Mouse (Mus musculus): ENCODE data around the gene Gpr108. TPM values are rescaled to one million over a fixed set of nuclear protein-coding genes. Genes with fewer than 3 reads are reported as not detected.
A peak's percentile ranks its signal among the peaks of the same experiment; 100 is the strongest.

The Gpr108 gene
- polyA plus RNA-seq, 1 experiment from 2014 or later, result 22.8 TPM

DNA sequence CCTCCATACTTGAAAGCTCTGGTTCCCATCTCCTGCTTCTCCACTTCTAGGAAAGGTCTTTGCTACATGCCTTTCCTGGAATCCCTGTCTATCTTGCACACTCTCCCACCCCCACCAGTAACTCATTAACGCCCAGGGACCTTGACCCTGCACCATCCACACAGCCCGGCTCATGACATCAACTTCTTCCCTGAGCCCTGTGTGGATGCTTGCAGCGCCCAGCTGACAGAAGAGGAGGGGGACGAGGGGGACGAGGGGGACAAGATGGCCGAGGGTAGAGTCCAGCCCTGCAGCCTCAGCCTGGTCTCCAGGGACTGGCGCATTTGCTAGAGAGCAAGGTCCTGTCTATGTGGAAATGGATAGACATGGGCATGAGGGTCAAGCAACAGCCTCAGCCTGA, 15.2 kb downstream of the Gpr108 start:
- no peak for DNase-seq (ENCODE audit: extremely low spot score, low spot score)
- no peaks in the 10 kb centered on the region for H3K27me3 ChIP-seq (ENCODE audit: poor library complexity, severe bottlenecking)
- no peaks in the 10 kb centered on the region for H3K4me1 ChIP-seq
- H3K4me3 ChIP-seq, result no peak overlapping the region
- no peak overlapping the region for H3K27ac ChIP-seq
- H3K36me3 ChIP-seq (replicated peaks), result peaks cover 39% of the 10 kb centered on the region
- WGBS, result 56% methylated on average over 7 of the region's 7 CpGs
- H3K9me3 ChIP-seq, result no peaks in the 10 kb centered on the region

DNA sequence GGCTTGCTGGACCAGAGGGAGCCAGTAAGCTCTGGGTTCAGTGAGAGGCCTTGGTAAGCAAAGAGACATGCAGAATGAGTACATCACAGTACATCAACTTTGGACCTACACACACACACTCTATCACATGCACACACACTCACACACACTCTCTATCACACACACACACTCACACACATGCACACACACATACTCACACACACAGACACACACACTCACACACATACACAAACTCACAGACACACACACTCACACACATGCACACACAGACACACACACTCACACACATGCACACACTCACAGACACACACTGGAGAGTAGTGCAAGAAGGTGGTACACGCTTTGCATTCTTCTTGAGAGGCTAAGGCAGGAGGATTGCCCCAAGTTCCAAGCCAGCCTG, 16.0 kb downstream of the Gpr108 start:
- no peaks in the 10 kb centered on the region for H3K27me3 ChIP-seq (ENCODE audit: poor library complexity, severe bottlenecking)
- H3K4me1 ChIP-seq, result no peaks in the 10 kb centered on the region
- H3K9me3 ChIP-seq, result no peaks in the 10 kb centered on the region
- H3K36me3 ChIP-seq (replicated peaks), result peaks cover 31% of the 10 kb centered on the region
- 86% methylated on average over 1 of the region's 1 CpGs for WGBS
- no peak overlapping the region for H3K4me3 ChIP-seq
- no peak overlapping the region for H3K27ac ChIP-seq
- DNase-seq (ENCODE audit: extremely low spot score, low spot score), result no peak

DNA sequence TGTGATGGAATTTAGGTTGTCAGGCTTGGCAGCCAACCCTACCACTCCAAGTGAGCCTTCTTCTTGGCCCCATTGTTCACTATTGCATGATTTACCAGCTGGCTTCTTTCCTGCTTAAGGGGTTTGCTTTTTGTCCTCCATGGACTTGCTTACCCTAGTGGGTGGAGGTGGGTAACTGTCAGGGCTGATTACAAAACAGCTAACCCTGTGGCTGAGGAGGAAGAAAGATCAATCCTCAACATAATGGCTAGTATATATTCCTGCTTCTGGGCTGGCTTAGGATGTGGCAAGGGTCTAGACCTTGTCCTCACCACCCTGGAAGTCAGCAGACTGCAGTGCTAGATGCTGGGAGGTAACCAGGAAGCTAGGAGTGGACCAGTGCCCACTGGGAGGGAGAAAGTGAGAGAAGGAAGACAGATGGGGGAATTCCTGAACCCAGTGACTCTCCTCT, 16.9 kb downstream of the Gpr108 start:
- Histone ChIP-seq H3K4me3 (no peak overlapping the region), H3K36me3 (replicated peaks) (peaks cover 23% of the 10 kb centered on the region), H3K27me3 (ENCODE audit: poor library complexity, severe bottlenecking) (no peaks in the 10 kb centered on the region), H3K9me3 (no peaks in the 10 kb centered on the region), H3K27ac (no peak overlapping the region), H3K4me1 (no peaks in the 10 kb centered on the region)
- DNase-seq (ENCODE audit: extremely low spot score, low spot score), result no peak

DNA sequence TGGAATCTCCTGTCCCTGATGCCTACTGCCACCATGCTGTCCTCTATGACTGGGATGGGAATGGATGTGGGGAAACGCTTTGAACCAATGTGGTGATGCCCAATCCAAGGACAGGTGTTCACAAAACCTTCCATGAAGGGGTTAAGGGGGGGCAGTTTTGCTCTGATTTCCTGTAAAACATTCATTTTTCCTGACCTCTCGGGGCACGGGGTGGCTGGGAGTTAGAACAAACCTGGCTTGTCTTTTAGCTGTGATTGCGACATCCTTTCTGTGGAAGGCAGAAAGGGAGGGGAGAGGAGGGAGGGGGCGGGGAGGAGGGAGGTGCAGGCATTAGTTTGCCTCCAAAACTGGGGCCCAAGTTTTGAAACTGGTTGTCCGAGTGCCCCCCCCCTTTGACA, 17.5 kb downstream of the Gpr108 start:
- Histone ChIP-seq H3K27ac (no peak overlapping the region), H3K36me3 (replicated peaks) (peaks cover 16% of the 10 kb centered on the region), H3K27me3 (ENCODE audit: poor library complexity, severe bottlenecking) (no peaks in the 10 kb centered on the region), H3K4me3 (no peak overlapping the region), H3K4me1 (no peaks in the 10 kb centered on the region), H3K9me3 (no peaks in the 10 kb centered on the region)
- WGBS, result 83% methylated on average over 6 of the region's 6 CpGs
- no peak for DNase-seq (ENCODE audit: extremely low spot score, low spot score)

DNA sequence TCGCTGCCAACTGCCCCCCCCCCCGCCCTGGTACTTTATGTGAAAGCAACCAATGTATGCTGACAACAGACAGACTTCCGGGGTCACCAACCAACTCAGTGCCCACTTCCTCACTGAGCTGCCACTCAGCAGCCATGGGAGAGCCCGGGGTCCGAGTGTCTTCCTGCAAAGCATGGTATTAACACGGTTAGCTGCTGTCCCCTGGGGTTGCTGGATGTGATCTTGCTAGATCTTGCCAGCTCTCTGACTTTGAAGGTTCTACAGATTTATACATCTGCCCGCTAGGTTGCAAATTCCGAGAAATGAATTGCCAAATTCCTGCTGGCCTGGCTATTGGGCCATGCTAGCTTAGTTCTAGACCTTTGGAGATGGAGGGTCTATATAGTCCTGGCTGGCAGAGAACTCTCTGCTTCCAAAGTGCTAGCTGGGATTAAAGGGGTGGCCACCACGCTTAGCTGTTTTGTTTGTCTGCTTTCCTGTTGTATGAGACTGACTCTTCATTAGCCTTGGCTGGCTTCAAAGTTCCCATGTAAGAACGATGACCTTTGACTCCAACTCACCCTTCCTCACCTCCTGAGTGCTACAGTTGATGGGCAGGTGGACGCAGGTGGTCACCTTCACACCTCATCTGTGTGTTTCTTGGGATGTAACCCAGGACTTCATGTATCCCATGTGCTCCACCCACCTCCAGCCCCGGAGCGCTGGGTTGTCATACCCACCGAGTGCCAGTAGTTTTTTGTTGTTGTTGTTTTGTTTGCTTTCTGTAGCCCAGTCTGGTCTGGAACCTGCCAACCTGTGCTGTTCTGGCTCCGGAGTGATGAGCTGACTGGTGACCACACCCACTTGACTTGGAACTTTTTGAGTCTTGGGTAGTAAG, 18.2 kb downstream of the Gpr108 start:
- Histone ChIP-seq H3K4me3 (no peak overlapping the region), H3K9me3 (no peaks in the 10 kb centered on the region), H3K27me3 (ENCODE audit: poor library complexity, severe bottlenecking) (no peaks in the 10 kb centered on the region), H3K4me1 (no peaks in the 10 kb centered on the region), H3K36me3 (replicated peaks) (peaks cover 10% of the 10 kb centered on the region), H3K27ac (no peak overlapping the region)
- DNase-seq (ENCODE audit: extremely low spot score, low spot score), result no peak
- 81% methylated on average over 15 of the region's 15 CpGs for WGBS

DNA sequence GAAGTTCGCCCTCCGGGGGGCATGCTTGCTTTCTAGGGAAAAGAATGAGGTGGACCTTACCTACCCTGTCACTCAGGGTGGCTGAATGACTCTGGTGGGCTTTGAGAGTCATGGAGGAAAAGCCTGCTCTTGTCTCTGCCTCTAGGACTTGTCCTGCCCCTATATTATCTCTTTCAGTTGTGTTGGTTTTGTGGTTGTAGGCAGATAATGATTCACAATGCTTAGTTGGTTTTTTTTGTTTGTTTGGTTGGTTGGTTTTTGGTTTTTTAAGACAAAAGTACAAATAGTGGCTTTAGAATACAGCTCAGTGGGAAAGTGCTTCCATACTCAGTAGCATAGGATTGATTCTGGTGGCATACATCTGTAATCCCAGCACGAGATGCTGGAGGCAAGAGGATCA, 19.4 kb downstream of the Gpr108 start:
- Histone ChIP-seq H3K27me3 (ENCODE audit: poor library complexity, severe bottlenecking) (no peaks in the 10 kb centered on the region), H3K9me3 (no peaks in the 10 kb centered on the region), H3K27ac (no peak overlapping the region), H3K4me1 (no peaks in the 10 kb centered on the region), H3K36me3 (replicated peaks) (no peaks in the 10 kb centered on the region), H3K4me3 (no peak overlapping the region)
- no peak for DNase-seq (ENCODE audit: extremely low spot score, low spot score)
- WGBS, result 87% methylated on average over 3 of the region's 3 CpGs

DNA sequence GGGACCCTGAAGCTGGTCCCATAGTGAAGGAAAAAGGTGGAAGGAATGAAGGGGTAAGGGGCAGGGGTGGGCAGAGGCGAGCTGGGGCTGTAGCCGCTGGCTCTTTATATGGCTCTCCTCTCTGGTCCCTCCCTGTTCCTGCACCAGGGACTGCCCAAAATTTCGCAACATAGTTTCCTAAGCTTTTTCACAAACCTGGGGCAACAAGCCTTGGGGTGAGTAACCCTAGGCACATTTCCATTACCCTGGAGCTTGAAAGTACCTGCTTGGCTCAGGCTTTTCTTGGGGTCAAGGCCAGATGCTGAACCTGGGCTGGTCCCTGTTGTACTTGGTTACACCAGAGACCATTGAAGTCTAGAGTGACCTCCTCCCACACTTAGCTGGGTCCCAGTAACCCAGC, 20.2 kb downstream of the Gpr108 start, which contains the start of gene C3:
C3 (minus strand) TSS at position 123 of the 400 bp plus-strand sequence.
- no peaks in the 10 kb centered on the region for H3K4me1 ChIP-seq
- no peaks in the 10 kb centered on the region for H3K36me3 ChIP-seq (replicated peaks)
- no peaks in the 10 kb centered on the region for H3K9me3 ChIP-seq
- 85% methylated on average over 3 of the region's 3 CpGs for WGBS
- no peaks in the 10 kb centered on the region for H3K27me3 ChIP-seq (ENCODE audit: poor library complexity, severe bottlenecking)
- DNase-seq (ENCODE audit: extremely low spot score, low spot score), result no peak
- H3K27ac ChIP-seq, result no peak within 1 kb of the TSS
- H3K4me3 ChIP-seq, result no peak within 1 kb of the TSS

DNA sequence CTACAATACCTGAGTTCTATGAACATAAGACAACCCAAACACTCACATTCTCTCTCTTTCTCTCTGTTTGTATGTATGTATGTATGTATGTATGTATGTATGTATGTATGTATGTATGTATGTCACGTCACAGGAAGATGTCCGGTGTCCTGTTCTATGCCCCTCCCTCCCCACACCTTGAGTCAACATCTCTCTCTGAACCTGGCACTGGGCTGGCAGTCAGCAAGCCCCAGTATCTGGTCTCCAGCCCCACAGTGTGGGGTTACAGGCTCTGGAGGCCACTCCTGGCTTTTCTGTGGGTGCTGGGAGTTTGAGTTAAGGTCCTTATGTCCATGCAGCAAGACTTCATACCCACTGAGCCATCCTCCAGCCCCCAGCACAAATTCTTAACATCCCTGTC, 20.8 kb downstream of the Gpr108 start:
- WGBS, result 96% methylated on average over 2 of the region's 2 CpGs
- H3K27ac ChIP-seq, result no peak overlapping the region
- DNase-seq (ENCODE audit: extremely low spot score, low spot score), result no peak
- no peaks in the 10 kb centered on the region for H3K9me3 ChIP-seq
- H3K27me3 ChIP-seq (ENCODE audit: poor library complexity, severe bottlenecking), result no peaks in the 10 kb centered on the region
- H3K4me3 ChIP-seq, result no peak overlapping the region
- no peaks in the 10 kb centered on the region for H3K36me3 ChIP-seq (replicated peaks)
- no peaks in the 10 kb centered on the region for H3K4me1 ChIP-seq

DNA sequence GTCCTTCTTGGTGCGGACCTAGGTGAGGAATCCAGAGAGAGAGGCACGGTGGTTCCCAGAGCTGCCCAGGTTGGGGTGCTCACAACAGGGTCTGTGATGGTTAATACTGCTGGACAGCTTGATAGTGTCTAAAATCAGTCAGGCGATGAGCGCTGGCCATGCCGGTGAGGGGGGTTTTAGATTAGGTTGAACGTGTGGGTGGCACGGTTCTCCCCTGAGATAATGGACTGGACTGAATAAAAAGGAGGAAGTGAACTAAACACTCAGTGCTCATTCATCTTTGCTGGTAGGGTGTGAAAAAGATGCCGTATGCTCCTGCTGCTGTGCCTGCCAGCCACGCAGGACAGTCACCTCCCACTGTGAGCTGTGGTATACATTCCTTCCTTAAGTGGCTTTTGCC, 24.9 kb downstream of the Gpr108 start:
- no peaks in the 10 kb centered on the region for H3K9me3 ChIP-seq
- no peak for DNase-seq (ENCODE audit: extremely low spot score, low spot score)
- no peak overlapping the region for H3K4me3 ChIP-seq
- H3K4me1 ChIP-seq, result peaks cover 6% of the 10 kb centered on the region
- WGBS, result 86% methylated on average over 9 of the region's 9 CpGs
- no peak overlapping the region for H3K27ac ChIP-seq
- H3K36me3 ChIP-seq (replicated peaks), result no peaks in the 10 kb centered on the region
- no peaks in the 10 kb centered on the region for H3K27me3 ChIP-seq (ENCODE audit: poor library complexity, severe bottlenecking)

DNA sequence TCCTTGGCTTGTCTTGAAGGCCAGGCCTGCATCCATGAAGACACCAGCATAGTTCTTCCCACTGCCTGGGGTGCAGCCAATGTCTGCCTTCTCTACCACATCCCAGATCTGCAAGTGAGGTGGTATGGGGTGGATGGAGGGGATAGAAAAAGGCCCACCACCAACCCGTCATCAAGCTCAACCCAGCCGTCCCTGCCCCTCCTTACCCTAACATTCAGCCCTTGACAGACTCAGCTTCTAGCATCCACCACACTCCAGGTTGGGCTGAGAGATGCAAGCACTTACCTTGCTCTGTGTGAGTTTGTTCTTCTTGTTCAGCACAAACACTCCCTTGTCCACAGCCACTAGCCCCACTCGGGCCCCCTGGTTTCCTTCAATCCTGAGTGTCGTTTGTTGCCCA, 26.3 kb downstream of the Gpr108 start:
- no peak overlapping the region for H3K27ac ChIP-seq
- H3K27me3 ChIP-seq (ENCODE audit: poor library complexity, severe bottlenecking), result no peaks in the 10 kb centered on the region
- 95% methylated on average over 4 of the region's 4 CpGs for WGBS
- no peak overlapping the region for H3K4me3 ChIP-seq
- H3K9me3 ChIP-seq, result no peaks in the 10 kb centered on the region
- no peak for DNase-seq (ENCODE audit: extremely low spot score, low spot score)
- peaks cover 6% of the 10 kb centered on the region for H3K4me1 ChIP-seq
- H3K36me3 ChIP-seq (replicated peaks), result no peaks in the 10 kb centered on the region

DNA sequence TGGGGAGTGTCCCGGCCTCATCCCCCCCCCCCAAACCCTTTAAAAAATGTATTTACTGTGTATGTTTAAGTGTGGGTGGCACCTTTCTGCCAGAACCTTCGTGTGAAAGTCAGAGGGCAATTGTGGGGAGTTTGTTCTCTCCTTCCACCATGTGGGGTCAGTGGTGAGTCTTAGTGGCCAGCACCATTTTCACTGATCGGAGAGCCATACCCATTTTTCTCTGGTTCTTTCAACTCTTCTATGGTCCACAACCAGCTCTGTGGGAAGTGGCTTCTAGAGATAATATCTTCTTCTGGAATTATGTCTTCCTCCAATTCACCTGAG, 28.4 kb downstream of the Gpr108 start:
- Histone ChIP-seq H3K27me3 (ENCODE audit: poor library complexity, severe bottlenecking) (0 out of 2 replicates have a peak, but pooled peaks cover 3% of the 10 kb centered on the region), H3K4me3 (no peak overlapping the region), H3K4me1 (peaks cover 6% of the 10 kb centered on the region), H3K36me3 (replicated peaks) (no peaks in the 10 kb centered on the region), H3K27ac (no peak overlapping the region), H3K9me3 (no peaks in the 10 kb centered on the region)
- no peak for DNase-seq (ENCODE audit: extremely low spot score, low spot score)
- WGBS, result 25% methylated on average over 3 of the region's 3 CpGs

DNA sequence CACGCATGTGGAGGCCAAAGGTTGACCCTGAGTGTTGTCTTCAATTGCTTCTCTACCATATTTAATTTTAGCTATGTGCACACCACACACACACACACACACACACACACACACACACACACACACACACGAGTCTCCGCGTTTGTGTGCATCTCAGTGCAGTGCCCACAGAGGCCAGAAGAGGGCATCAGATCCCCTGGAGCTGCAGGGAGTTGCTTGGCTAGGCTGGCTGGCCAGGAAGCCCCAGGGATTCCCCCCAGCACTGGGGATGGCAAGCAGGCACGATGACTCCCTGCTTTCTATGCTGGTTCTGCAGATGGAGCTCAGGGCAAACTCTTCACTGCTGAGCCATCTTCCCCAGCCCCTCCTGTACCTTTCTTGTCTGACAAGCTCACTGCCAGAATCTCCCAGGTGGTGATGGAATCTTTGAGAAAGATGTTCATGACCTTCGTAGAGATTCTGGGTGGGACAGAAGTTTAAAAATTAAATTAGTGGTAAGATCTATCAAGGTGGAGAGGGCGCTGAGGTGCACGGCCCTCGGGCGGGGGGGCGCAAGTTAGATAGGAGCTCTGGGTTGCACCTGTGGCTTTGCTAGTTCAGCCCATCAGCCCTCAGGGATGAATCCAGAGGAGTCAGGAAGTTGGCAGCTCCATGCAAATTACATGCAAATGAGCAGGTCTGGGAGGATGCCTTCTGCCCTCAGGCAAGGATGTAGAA, 28.9 kb downstream of the Gpr108 start:
- H3K4me1 ChIP-seq, result peaks cover 6% of the 10 kb centered on the region
- 22% methylated on average over 11 of the region's 11 CpGs for WGBS
- no peaks in the 10 kb centered on the region for H3K36me3 ChIP-seq (replicated peaks)
- H3K4me3 ChIP-seq, result no peak overlapping the region
- H3K27me3 ChIP-seq (ENCODE audit: poor library complexity, severe bottlenecking), result 0 out of 2 replicates have a peak, but pooled peaks cover 3% of the 10 kb centered on the region
- H3K9me3 ChIP-seq, result no peaks in the 10 kb centered on the region
- DNase-seq (ENCODE audit: extremely low spot score, low spot score), result peak; percentile 61
- H3K27ac ChIP-seq, result no peak overlapping the region

DNA sequence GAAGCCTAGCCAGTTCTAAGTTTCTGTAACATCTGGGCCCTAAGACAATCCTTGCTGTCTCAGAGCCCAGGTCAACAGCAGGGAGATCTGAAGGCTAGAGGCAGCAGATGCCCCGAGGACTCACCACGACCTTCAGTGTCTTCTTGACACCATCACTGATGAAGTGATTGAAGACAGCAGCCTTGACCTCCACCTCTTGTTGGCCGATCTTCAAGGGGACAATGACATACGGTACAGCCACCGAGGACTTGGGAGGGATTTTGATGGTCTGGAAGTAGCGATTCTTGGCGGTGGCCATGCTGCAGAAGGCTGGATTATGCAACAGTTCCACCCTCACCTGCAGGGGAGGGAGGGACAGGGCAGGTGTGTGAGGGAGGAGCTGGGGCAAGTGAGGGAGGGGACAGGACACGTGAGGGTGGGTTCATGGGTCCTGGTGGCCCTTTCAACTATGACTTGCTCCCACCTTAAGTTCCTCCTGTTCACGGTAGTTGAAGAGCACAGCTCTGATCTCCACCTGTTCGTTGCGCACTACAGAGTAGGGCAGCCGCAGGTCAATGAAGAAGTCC, 29.8 kb downstream of the Gpr108 start:
- H3K4me3 ChIP-seq, result no peak overlapping the region
- no peak overlapping the region for H3K27ac ChIP-seq
- H3K36me3 ChIP-seq (replicated peaks), result no peaks in the 10 kb centered on the region
- H3K9me3 ChIP-seq, result no peaks in the 10 kb centered on the region
- peaks cover 6% of the 10 kb centered on the region for H3K4me1 ChIP-seq
- H3K27me3 ChIP-seq (ENCODE audit: poor library complexity, severe bottlenecking), result 0 out of 2 replicates have a peak, but pooled peaks cover 3% of the 10 kb centered on the region
- DNase-seq (ENCODE audit: extremely low spot score, low spot score), result no peak
- WGBS, result 82% methylated on average over 12 of the region's 12 CpGs
